Mouse (Mus musculus) intestine, embryonic 14.5 days (tissue): Measurements from ENCODE around the gene Ncaph2. TPM values are rescaled to one million over a fixed set of nuclear protein-coding genes. Genes with fewer than 3 reads are reported as not detected.

Source experiments
- ATAC-seq: fragments of 200-750 bp; cut with Nextera tagmentation; replicated peaks from 2 replicates; pipeline ENCODE4 v1.8.0; 2017; ENCODE audit warnings: low read depth, moderate number of reproducible peaks, moderate TSS enrichment, moderate library complexity; ENCODE audit not compliant: low FRiP score, low TSS enrichment
- DNase-seq: peaks from one replicate; pipeline ENCODE4 v3.0.0-alpha.2; 2018; ENCODE audit warnings: low spot score
- H3K27ac ChIP-seq: fragments of 300-500 bp; sonication (generic); 2 replicates; pipeline ENCODE4 v1.5.1; 2014; ENCODE audit warnings: low read depth, mild to moderate bottlenecking, control low read depth
- H3K27me3 ChIP-seq: fragments of 300-500 bp; sonication (generic); replicated peaks from 2 replicates; pipeline ENCODE4 v1.6.1; 2014; ENCODE audit warnings: low read length, control low read depth; ENCODE audit not compliant: control insufficient read depth, insufficient read depth
- H3K36me3 ChIP-seq: fragments of 300-500 bp; sonication (generic); 2 replicates; pipeline ENCODE4 v1.6.1; 2014; ENCODE audit warnings: low read length, control low read depth; ENCODE audit not compliant: control insufficient read depth, insufficient read depth
- H3K4me1 ChIP-seq: fragments of 300-500 bp; sonication (generic); replicated peaks from 2 replicates; pipeline ENCODE4 v1.6.1; 2014; ENCODE audit warnings: low read length, control low read depth, mixed read lengths; ENCODE audit not compliant: control insufficient read depth, insufficient read depth
- H3K4me2 ChIP-seq: fragments of 300-500 bp; sonication (generic); 2 replicates; pipeline ENCODE4 v1.6.1; 2014; ENCODE audit warnings: low read length
- H3K4me3 ChIP-seq: fragments of 300-500 bp; sonication (generic); 2 replicates; pipeline ENCODE4 v1.5.1; 2014; ENCODE audit warnings: low read depth, low read length, control low read depth, mixed read lengths
- H3K9ac ChIP-seq: fragments of 300-500 bp; sonication (generic); 2 replicates; pipeline ENCODE4 v1.6.1; 2014; ENCODE audit warnings: mild to moderate bottlenecking, low read length
- H3K9me3 ChIP-seq: fragments of 300-500 bp; sonication (generic); 2 replicates; pipeline ENCODE4 v1.6.1; 2016; ENCODE audit warnings: low read length, control low read depth; ENCODE audit not compliant: control insufficient read depth
- WGBS: fragments of 180-500 bp; shearing (Covaris S2); extraction: QIAGEN DNeasy Blood & Tissue Kit; methylation state at CpG from one replicate; pipeline ENCODE4 v1.1.7; 2014; 5-methylcytosine and 5-hydroxymethylcytosine counted together
- polyA plus RNA-seq: library from polyadenylated mRNA; unstranded; fragments of >200 nt; fragmentation: Nextera tagmentation; extraction: Ambion mirVana; gene quantifications from 2 replicates; pipeline ENCODE4 v1.2.1, GENCODE M21; 2014

The Ncaph2 gene
- 157 and 170 TPM in 2 replicates for polyA plus RNA-seq

- no peaks in the 10 kb centered on the region for H3K27me3 ChIP-seq
- ATAC-seq = peak; percentile 92
- H3K9me3 ChIP-seq = no peaks in the 10 kb centered on the region
- under 1% methylated on average over 63 of the region's 64 CpGs for WGBS
- H3K36me3 ChIP-seq = peaks cover 43% of the 10 kb centered on the region
- H3K4me1 ChIP-seq = peaks cover 14% of the 10 kb centered on the region
- H3K4me2 ChIP-seq = peak within 1 kb of the TSS; percentile 94
- peak; percentile 99 for DNase-seq
- H3K4me3 ChIP-seq = peak within 1 kb of the TSS; percentile 94
- H3K27ac ChIP-seq = peak within 1 kb of the TSS; percentile 90
- peak within 1 kb of the TSS; percentile 88 for H3K9ac ChIP-seq
These were observed at the start of gene Ncaph2, which contains the start of gene Lmf2 for GRCm38 (mm10) chr15:89355241-89356187. Gene Ncaph2 (plus strand): TSS chr15:89355719. Gene Lmf2 (minus strand): TSS chr15:89355659.

DNA sequence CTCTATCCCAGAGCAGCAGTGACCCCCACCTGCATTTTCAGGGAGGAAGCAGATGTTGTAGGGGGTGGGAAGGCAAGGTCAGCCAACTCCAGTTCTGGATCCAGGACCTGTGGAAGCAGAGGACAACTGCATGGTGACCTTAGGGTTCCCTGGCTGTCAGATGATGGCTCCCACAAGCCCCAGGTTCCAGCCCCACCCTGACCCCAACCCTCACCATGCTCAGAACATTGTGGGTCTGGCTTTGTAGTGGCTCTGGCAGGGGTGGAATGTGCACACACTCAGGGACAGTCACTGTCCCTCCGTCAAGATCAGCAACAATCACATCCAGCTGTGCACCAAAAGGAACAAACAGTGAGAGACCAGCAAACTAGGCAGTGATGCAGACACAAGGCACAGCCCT is 49.6 kb upstream of the Ncaph2 start:
- 92% methylated on average over 1 of the region's 1 CpGs for WGBS
- Histone ChIP-seq H3K4me1 (0 out of 2 replicates have a peak, but pooled peaks cover 3% of the 10 kb centered on the region), H3K4me2 (no peak overlapping the region), H3K36me3 (peaks cover 56% of the 10 kb centered on the region), H3K4me3 (no peak overlapping the region), H3K27ac (no peak overlapping the region), H3K9ac (no peak overlapping the region), H3K9me3 (no peaks in the 10 kb centered on the region), H3K27me3 (no peaks in the 10 kb centered on the region)
- DNase-seq (no peak), ATAC-seq (no peak)

DNA sequence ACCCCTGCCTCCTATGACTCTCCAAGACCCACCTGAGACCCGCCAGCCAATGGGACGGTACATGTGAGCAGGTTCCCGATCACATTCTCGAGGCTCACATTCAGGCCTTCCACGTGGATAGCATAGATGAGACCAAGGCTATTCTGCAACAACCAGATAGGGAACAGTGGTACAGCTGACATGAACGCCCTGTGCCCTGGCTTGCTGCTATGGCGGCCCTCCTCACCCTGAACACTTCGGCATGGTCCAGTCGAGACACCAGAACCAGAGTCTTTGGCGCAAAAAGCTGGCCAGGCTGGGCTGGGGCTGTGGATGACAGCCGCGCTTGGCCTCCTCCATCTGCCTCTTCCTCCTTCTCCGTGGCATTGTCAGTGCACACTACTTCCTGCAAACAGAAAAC is 48.1 kb upstream of the Ncaph2 start:
- Histone ChIP-seq H3K4me3 (no peak overlapping the region), H3K27me3 (no peaks in the 10 kb centered on the region), H3K9me3 (no peaks in the 10 kb centered on the region), H3K9ac (no peak overlapping the region), H3K27ac (no peak overlapping the region), H3K4me1 (0 out of 2 replicates have a peak, but pooled peaks cover 3% of the 10 kb centered on the region), H3K4me2 (no peak overlapping the region), H3K36me3 (peaks cover 41% of the 10 kb centered on the region)
- no peak for ATAC-seq
- 90% methylated on average over 13 of the region's 13 CpGs for WGBS
- no peak for DNase-seq

- peaks cover 30% of the 10 kb centered on the region for H3K36me3 ChIP-seq
- no peak overlapping the region for H3K9ac ChIP-seq
- H3K4me3 ChIP-seq = no peak overlapping the region
- WGBS = 85% methylated on average over 7 of the region's 7 CpGs
- DNase-seq = no peak
- peaks cover 11% of the 10 kb centered on the region for H3K4me1 ChIP-seq
- H3K27ac ChIP-seq = no peak overlapping the region
- H3K9me3 ChIP-seq = no peaks in the 10 kb centered on the region
- H3K4me2 ChIP-seq = no peak overlapping the region
- H3K27me3 ChIP-seq = no peaks in the 10 kb centered on the region
- ATAC-seq = no peak
These were observed 46.9 kb upstream of the Ncaph2 start for GRCm38 (mm10) chr15:89308406-89309139.

DNA sequence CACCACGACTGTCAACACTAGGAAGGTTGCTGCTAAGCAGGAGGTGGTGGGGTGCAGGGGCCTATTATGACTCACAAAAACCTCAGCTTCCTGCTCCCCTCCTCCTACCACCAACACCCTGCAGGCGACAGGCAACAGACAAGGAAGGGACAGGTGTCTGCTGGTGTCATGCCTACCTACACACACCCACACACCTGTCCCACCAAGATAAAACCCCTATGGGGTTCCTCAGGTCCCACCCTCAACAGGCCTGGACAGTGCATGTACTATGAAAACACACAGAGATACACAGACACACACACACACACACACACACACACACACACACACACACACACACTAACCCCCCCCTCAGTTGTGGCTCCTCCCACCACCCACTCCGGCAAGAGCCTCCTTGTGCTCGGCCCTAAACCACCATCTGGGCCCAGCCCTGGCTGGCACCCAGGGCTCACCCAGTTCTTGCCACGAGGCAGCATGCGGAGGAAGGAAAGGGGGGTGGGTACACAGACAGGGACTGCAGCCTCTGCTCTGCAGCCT is 45.5 kb upstream of the Ncaph2 start:
- WGBS = 76% methylated on average over 6 of the region's 6 CpGs
- H3K4me1 ChIP-seq = peaks cover 19% of the 10 kb centered on the region
- no peak for DNase-seq
- no peak overlapping the region for H3K9ac ChIP-seq
- H3K9me3 ChIP-seq = no peaks in the 10 kb centered on the region
- no peak for ATAC-seq
- H3K36me3 ChIP-seq = peaks cover 16% of the 10 kb centered on the region
- H3K27ac ChIP-seq = no peak overlapping the region
- no peak overlapping the region for H3K4me2 ChIP-seq
- H3K4me3 ChIP-seq = no peak overlapping the region
- no peaks in the 10 kb centered on the region for H3K27me3 ChIP-seq

GRCm38 (mm10) chr15:89313359-89313758 is 42.2 kb upstream of the Ncaph2 start:
- H3K4me3 ChIP-seq = no peak overlapping the region
- peaks cover 19% of the 10 kb centered on the region for H3K4me1 ChIP-seq
- H3K4me2 ChIP-seq = no peak overlapping the region
- DNase-seq (no peak), ATAC-seq (no peak)
- WGBS = 68% methylated on average over 4 of the region's 4 CpGs
- H3K9ac ChIP-seq = no peak overlapping the region
- no peaks in the 10 kb centered on the region for H3K27me3 ChIP-seq
- no peaks in the 10 kb centered on the region for H3K9me3 ChIP-seq
- H3K36me3 ChIP-seq = no peaks in the 10 kb centered on the region
- H3K27ac ChIP-seq = no peak overlapping the region

DNA sequence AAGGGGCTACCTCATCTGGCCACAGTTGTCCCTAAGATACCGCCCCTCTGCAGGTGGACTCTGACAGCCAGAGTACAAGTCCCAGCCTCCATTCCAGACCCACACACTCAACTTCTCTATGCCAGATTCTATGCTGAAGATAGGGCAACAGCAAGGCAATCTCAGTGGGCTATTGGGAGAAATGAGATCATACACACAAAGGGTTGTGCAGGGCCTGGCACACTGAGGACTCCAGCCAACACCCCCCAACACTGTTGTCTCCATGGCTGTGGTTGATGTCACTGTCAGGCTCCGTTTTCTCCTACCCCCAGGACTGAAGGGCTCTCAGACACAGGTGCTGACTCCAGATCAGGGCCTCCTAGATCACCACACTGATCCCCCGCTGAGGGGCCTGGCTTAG is 41.4 kb upstream of the Ncaph2 start:
- Histone ChIP-seq H3K27me3 (no peaks in the 10 kb centered on the region), H3K4me3 (peak overlapping the region; percentile 98), H3K4me2 (peak overlapping the region; percentile 84), H3K9ac (peak overlapping the region; percentile 83), H3K27ac (no peak overlapping the region), H3K36me3 (no peaks in the 10 kb centered on the region), H3K4me1 (peaks cover 19% of the 10 kb centered on the region), H3K9me3 (no peaks in the 10 kb centered on the region)
- WGBS = 34% methylated on average over 3 of the region's 3 CpGs
- ATAC-seq (no peak), DNase-seq (no peak)

- Histone ChIP-seq H3K4me1 (peaks cover 19% of the 10 kb centered on the region), H3K36me3 (no peaks in the 10 kb centered on the region), H3K9me3 (no peaks in the 10 kb centered on the region), H3K4me3 (peak overlapping the region; percentile 98), H3K27me3 (no peaks in the 10 kb centered on the region), H3K4me2 (peak overlapping the region; percentile 84), H3K27ac (no peak overlapping the region), H3K9ac (peak overlapping the region; percentile 83)
- WGBS = under 1% methylated on average over 56 of the region's 58 CpGs
- DNase-seq (peak; percentile 73), ATAC-seq (peak; percentile 49)
These were observed 40.9 kb upstream of the Ncaph2 start for GRCm38 (mm10) chr15:89314511-89315189.
